Mouse (Mus musculus) thymus, postnatal 0 days (tissue): ENCODE data around the gene Alpi. TPM values are rescaled to one million over a fixed set of nuclear protein-coding genes. Genes with fewer than 3 reads are reported as not detected.
A peak's percentile ranks its signal among the peaks of the same experiment; 100 is the strongest.

Experiments
- DNase-seq: peaks from one replicate; pipeline ENCODE4 v3.0.0-alpha.2; 2015; ENCODE audit warnings: low spot score
- polyA plus RNA-seq: library from polyadenylated mRNA; unstranded; fragments of >200 nt; fragmentation: Nextera tagmentation; extraction: Ambion mirVana; gene quantifications from 2 replicates; pipeline ENCODE4 v1.2.1, GENCODE M21; 2015

The Alpi gene
- 0.22 and 0.28 TPM in 2 replicates for polyA plus RNA-seq

- DNase-seq, result no peak
Measured at GRCm38 (mm10) chr1:87101411-87101810, at the start of gene Alpi. TSS of gene Alpi (minus strand) at chr1:87101606.

- no peak for DNase-seq
Measured at GRCm38 (mm10) chr1:87149422-87149821, 48.0 kb upstream of the Alpi start.

DNA sequence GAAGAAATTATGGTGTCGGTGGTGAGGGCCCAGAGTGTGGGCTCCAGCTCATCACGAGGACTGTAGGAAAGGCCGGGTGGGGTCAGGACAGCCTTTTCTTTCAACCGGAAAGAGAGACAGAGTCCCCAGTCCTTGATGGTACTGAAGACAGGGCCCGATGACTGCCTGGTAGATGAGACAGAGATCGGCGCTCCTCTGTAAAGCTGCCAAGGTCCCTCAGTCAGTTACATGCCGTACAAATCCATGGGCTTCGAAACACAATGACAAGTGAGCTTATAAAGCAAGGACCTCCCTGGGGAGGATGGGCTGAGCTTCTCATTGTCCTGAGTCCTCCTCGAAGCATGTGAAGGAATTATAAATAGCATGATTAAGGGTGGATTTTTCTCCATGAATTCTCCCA, 41.7 kb upstream of the Alpi start:
- no peak for DNase-seq

- DNase-seq, result no peak
Measured at GRCm38 (mm10) chr1:87142456-87142855, 41.0 kb upstream of the Alpi start.

DNA sequence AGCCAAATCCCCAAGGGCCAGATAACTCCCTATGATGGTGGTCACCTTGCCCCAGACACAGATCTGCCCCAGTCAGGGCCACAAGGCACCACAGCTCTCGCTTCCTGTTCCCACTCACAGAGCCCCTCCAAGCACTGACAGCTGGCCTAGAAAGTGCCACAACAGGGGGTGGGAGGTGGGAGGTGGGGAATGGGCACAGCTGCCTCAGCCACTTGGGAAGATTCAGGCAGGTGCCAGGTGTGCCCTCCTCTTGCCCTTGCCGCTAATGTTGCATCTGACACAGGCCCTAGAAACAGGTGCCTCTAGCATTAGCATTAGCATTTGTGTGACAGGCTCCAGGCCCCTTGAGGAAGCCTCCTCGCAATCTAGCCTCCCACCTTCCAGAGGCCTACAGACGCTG, 40.1 kb upstream of the Alpi start:
- no peak for DNase-seq

DNA sequence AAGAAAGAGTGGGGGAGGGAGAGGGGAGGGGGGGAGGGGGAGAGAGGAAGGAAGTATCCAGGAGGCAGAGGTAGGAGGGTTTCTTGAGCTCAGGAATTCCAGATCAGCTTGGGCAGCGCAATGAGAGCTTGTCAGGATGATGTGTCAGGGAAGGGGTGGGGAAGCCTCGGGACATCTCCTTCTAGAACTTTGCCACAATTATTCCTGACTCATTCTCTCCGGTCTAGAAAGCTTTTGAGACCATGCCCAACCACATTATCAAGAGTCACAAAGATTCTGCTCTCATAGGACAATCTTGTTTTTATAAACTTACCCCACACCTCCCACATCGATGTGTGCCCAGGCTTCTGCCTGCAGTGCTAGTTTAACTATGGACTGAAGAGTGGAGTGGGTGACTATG, 30.4 kb upstream of the Alpi start:
- DNase-seq, result no peak

DNA sequence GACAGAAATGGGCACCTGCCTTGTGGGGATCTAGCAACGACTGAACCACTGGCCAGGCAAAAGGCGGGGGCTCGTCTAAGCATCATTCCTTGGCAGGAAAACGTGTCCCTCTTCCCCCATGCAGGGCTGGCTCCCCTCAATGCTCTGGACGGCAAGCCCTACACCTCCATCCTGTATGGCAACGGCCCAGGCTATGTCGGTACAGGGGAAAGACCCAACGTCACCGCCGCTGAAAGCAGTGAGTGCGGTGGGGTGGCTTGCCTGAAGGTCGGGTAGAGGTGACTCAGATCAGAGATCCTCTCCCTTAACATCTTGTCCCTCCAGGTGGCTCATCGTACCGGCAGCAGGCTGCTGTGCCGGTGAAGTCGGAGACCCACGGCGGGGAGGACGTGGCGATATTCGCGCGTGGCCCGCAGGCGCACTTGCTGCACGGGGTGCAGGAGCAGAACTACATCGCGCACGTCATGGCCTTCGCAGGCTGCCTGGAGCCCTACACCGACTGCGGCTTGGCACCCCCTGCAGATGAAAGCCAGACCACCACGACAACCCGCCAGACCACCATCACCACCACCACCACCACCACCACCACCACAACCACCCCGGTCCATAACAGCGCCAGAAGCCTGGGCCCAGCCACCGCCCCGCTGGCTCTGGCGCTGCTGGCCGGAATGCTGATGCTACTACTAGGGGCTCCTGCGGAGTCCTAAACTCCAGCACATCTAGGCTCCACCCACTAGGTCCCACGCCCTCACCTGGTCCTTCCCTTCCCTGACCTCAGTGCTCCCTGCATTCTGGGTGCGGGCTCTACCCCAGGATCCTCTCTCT, 26.0 kb upstream of the Alpi start:
- no peak for DNase-seq

- no peak for DNase-seq
Measured at GRCm38 (mm10) chr1:87124673-87125072, 23.3 kb upstream of the Alpi start, which contains the start of gene Akp3. TSS of gene Akp3 (plus strand) at chr1:87124973.

GRCm38 (mm10) chr1:87114784-87115183, 13.4 kb upstream of the Alpi start:
- no peak for DNase-seq

DNA sequence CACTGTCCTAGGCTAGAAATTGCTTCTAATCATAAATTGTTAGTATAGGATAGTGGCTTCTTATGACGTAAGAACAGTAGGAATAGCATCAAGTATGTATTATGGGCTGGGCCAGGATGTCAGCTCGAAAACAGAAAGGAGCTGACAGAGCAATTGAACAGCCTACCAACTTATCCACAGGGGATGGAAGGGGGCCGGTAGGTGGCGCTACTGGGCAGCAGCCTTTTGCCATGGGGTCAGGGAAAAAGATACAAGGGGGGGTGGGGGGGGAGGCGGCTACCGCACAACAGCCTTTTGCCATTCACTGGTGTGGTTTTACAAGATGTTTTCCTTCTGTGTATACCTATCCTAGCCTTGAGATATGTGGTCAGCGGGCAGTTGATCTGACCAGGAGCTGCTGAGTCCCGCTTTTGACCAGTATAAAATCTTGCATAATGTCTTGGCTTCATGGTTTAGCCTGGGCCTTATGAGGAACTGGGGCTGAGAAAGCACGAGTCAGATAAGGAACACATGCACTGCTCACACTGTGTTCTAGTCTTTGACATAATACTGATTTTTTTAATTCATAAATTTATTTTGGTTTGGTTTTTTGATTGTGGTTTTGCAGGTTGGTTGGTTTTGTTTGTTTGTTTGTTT, 10.4 kb upstream of the Alpi start:
- DNase-seq, result no peak

GRCm38 (mm10) chr1:87108564-87108963, 7.2 kb upstream of the Alpi start:
- no peak for DNase-seq

DNA sequence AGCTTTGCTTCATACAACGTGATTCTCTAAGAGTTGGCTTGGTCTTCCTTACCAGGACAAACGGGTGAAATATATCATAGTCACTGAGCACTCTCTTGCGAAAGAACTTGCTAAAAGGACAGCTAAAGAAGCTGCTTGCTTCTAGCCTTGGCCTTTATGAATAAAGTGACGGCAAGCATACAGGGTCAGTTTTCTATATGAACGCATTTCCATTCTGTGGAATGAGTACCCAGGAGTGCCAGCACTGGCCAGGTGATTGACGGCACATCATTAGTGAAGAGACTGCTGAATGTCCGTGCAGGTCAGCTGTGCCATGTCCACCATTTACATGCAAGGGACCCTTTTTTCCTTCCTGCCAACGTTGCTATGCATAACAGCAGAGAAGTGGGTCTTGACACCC, 5.1 kb upstream of the Alpi start:
- no peak for DNase-seq

GRCm38 (mm10) chr1:87103936-87104335, 2.5 kb upstream of the Alpi start:
- DNase-seq, result no peak

DNA sequence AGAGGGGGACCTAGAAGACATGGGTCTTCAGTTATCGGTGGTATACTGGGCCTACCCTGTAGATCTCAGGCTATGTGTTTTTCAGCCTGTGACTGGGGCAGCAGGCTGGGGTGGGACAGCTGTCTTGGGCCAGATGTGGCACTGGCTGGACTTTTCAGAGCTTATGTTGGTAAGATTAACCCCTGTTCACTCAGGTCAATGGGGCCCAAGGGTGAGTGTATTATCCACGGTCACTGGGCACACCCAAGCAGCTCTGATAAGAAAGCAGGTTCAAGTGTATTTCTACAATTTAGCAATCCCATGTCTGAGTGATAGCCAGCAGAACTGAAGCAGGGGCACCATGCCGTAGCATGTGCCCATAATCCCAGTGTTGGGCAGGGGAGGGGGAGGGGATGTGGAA, 708 bp upstream of the Alpi start:
- DNase-seq, result no peak

GRCm38 (mm10) chr1:87098358-87098975, 2.9 kb downstream of the Alpi start:
- peak; percentile 40 for DNase-seq

DNA sequence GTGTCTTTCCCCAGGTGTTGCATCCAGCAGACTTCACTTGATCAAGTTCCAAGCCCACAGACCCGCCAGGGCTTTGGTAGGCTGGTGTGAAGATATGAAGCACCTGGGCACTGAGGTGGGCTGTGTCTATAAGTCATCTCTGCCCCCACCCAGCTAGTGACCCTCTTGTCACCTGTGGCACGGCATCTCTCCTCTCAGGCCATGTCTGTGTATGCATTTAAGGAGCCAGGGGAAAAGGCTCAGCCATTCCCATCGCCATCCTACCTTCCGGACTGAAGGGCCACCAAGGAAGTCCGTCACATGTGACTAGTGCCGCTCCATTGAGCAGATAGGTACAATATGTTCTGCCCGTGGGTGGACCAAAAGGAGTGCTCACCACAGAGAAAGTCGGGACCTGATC, 5.8 kb downstream of the Alpi start:
- DNase-seq, result no peak

- no peak for DNase-seq
Measured at GRCm38 (mm10) chr1:87089828-87090227, 11.6 kb downstream of the Alpi start, which contains the start of gene Alppl2. TSS of gene Alppl2 (minus strand) at chr1:87089928.

- DNase-seq, result no peak
Measured at GRCm38 (mm10) chr1:87089251-87089650, 12.2 kb downstream of the Alpi start.

DNA sequence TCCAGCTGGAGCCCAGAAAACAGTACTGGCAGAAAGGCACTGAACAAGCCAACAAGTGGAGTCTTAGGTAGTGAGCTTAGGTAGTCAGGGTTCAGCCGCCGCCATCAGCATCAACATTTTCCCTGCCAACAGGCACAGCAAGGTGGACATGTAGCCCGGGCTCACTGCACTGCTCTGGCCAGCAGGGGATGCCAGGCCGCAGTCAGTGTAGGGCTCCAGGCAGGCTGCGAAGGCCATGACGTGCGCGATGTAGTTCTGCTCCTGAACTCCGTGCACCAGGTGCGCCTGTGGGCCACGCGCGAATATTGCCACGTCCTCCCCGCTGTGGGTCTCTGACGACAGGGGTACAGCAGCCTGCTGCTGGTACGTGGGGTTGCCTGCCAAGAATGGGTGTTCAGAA, 14.4 kb downstream of the Alpi start:
- no peak for DNase-seq

DNA sequence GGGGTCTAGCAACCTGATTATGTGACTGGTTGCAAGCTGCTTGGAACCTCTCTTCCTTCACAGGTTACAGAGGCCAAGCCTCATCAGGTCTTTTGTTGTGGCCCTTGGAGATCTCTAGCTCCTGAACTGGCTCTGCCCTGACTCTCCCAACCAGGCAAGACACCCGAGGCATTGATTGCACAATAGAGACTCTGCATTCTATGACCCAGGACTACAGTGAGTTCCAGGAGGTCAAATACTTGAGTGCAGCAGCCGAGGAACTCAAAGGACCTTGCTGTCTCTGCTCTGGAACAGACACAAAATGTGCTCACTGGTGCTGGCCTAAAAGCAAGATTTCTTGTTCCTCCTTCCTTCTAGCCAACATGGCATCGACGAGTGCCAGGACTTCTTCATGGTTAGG, 15.2 kb downstream of the Alpi start:
- no peak for DNase-seq

DNA sequence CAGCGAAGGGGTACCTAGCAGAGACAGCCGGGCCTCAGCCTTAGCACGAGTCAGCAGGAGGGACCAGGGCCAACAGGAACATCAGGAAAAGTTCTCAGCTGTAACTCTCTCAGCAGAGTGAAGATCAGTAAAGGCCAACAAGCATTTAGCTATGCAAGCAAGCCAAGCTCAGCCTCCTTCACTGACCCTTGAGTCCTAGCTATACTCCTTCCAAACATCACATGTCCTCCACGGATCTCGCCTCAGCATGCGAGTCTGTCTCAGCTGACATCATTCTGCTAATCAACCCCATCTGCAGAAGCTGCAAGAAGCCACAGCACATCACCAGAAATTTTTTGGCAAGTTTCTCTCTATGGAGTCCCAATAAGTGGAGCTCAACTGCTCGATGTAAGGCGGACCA, 27.6 kb downstream of the Alpi start:
- no peak for DNase-seq

GRCm38 (mm10) chr1:87070720-87071119, 30.7 kb downstream of the Alpi start:
- DNase-seq, result peak; percentile 34
